Mouse (Mus musculus) layer of hippocampus, adult 9-11 months (tissue): ENCODE measurements at regions not wholly inside any gene's neighbourhood (a gene's known extent, or its start where the extent isn't known, plus 50 kb on each side); places are given as distances from the start of the nearest gene placed in this dataset.

Source experiments
- DNase-seq: peaks from one replicate; pipeline ENCODE4 v3.0.0; 2022

GRCm38 (mm10) chr3:105130228-105130627, 63.6 kb downstream of the 4930564D02Rik start:
- no peak for DNase-seq

DNA sequence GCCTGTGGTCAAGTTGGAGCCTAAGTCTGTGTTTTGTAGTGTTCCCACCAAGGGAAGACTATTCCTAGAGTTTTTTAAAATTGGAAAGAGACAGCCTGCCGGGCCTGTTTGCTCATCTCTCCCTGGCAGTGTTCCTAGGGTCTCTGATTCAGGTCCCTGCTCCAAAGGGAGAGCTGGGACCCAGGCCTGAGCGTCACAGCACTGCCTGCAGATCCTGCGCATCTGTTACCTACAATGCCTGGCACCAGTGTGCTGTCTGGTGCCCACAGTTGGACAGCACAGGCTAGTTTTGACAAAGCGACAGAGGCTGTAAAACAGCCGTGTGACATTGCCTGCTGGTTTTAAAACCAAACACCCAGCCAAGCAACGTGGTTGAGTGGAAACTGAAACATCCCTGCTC, 64.4 kb downstream of the 4930564D02Rik start:
- DNase-seq: no peak

GRCm38 (mm10) chr3:105133011-105133410, 66.4 kb downstream of the 4930564D02Rik start:
- DNase-seq: no peak

- DNase-seq: no peak
Observed at GRCm38 (mm10) chr3:105141170-105141971, 74.7 kb downstream of the 4930564D02Rik start.

DNA sequence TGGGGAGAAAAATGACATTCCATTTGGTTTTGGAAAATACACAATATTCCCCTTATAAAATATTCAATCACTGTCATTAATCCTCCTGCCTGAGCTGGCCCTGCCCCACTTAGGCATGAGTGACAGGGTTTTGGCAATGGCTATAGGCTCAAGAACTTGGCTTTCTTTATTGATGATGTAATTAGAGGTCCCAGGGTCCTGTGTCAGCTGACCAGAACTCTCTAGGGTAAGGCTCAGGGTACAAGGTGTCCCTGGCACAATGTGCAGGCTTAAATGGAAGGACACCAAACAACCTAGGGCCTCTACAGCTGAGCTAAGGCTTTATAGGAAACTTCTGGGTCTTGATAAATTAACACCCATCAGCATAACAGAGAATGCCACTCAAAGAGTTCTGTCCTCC, 76.0 kb downstream of the 4930564D02Rik start:
- no peak for DNase-seq

GRCm38 (mm10) chr3:105151475-105152157, 85.0 kb downstream of the 4930564D02Rik start:
- DNase-seq: peak; percentile 24

- no peak for DNase-seq
Observed at GRCm38 (mm10) chr3:105152158-105152541, 85.5 kb downstream of the 4930564D02Rik start.

GRCm38 (mm10) chr3:105158376-105158775, 91.7 kb downstream of the 4930564D02Rik start:
- no peak for DNase-seq

GRCm38 (mm10) chr3:105165355-105165754, 98.7 kb downstream of the 4930564D02Rik start:
- DNase-seq: peak; percentile 64

- no peak for DNase-seq
Observed at GRCm38 (mm10) chr3:105169117-105169516, 102.5 kb downstream of the 4930564D02Rik start.

- DNase-seq: no peak
Observed at GRCm38 (mm10) chr3:105171527-105171926, 104.9 kb downstream of the 4930564D02Rik start.

GRCm38 (mm10) chr3:105172054-105172453, 105.4 kb downstream of the 4930564D02Rik start:
- no peak for DNase-seq

DNA sequence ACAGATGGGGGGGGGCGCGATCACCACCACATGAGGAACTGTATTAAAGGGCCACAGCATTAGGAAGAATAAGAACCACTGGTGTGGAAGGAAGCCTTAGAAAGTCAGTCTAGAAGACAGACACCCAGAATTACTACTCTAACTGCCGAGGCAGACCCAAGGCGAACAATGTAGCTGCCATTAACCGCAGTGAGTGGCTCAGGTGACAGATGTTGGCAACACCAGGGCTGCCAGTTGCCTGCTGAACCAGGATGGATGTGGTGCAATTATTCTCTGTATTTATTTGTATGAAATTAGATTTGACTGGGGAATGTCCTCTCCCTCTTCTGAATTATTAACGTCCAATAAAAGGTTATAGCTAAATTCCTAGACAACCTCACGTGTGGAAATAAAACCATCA, 124.7 kb downstream of the 4930564D02Rik start:
- no peak for DNase-seq

DNA sequence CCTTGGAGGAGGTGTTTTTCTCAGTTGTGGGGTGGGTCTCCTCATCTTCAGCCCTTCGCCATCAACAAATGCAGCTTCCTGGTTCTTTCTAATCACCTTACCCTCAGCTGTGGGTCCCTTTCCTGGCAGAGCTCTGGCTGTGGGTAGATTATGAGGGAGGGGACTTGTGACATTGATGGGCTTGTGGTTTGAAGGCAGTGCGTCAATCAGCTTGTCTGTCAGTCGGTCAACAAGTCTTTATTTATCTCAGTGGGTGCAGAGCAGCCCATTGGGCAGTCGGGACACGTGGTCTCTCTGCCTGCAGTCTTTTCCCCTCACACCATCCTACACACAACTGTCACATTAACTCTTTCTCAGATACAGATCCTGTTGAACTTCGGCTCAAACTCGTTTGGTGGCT, 125.2 kb downstream of the 4930564D02Rik start:
- DNase-seq: peak; percentile 34

DNA sequence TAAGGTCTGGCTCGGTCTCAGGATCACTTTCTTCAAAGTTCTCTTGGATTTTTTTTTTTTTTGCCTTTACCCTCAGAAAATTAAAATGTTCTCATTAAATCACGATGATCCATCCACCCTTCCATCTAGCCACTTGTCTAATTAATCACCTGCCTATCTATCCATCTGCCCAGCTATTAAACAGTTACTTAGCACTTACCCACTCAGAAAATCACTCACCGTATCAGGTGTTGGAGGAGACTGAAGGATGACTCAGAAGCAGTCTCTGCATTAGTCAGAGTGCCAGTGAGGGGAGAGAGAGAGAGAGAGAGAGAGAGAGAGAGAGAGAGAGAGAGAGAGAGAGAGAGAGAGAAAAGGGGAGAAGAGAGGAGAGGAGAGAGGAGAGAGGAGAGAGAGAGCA, 134.1 kb downstream of the 4930564D02Rik start:
- DNase-seq: no peak

DNA sequence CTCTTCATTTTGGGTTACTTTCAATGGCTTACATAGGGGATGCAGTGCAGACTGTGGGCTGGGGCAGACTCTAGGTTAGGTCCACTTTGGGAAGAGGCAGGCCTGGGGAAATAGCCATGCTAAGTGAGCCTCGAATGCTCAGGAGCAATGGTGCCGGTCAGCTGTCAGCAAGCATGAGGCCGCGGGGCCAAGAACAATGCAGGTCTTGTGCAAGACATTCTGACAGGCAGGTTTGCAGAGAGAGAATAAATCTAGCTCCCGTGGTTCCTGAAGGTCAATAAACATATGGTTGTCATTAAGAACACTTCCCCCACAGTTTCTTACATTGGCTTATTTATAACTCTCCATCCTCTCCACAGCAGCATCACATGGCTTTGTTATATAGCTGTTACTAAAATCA, 142.5 kb downstream of the 4930564D02Rik start:
- DNase-seq: no peak

DNA sequence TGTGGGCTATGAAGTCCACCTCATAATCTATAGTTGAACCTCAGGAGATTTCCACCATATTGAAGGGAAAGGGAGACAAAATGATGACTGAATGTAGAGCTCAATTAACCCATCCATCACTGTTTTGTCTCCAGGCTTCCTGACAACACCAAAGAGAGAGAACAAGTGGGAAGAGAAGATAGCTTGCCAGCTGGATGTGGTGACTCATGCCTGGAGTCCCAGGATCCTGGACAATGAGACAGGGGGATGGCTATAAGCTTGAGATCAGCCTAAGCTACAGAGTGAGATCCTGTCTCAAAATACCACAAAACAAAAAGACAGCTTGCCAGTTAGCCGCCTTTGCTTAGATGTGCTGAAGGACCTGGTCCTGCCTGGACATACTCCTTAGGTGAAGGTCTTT, 144.4 kb downstream of the 4930564D02Rik start:
- no peak for DNase-seq

- DNase-seq: peak; percentile 33
Observed at GRCm38 (mm10) chr3:105211726-105212125, 145.1 kb downstream of the 4930564D02Rik start.

- no peak for DNase-seq
Observed at GRCm38 (mm10) chr3:105214867-105215266, 148.2 kb downstream of the 4930564D02Rik start.

DNA sequence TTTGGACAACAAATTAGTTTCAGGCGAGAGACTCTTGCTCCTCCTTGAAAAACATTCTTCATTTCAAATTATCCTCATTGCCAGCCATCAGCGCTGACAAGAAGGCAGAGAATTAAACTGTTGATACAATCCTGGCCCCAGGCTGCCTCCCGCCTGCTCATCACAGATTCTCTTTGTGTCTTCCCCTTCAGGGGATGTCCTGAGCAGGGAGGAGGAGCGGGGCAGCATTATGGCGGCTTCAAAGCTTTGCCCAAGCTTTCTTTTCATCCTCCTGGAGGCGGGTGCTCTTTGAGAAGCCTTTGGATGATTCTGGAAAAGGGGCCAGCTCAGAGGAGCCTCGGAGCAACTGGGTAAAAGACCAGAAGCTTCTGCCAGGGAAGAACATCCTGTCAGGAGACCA, 149.1 kb downstream of the 4930564D02Rik start:
- DNase-seq: no peak

DNA sequence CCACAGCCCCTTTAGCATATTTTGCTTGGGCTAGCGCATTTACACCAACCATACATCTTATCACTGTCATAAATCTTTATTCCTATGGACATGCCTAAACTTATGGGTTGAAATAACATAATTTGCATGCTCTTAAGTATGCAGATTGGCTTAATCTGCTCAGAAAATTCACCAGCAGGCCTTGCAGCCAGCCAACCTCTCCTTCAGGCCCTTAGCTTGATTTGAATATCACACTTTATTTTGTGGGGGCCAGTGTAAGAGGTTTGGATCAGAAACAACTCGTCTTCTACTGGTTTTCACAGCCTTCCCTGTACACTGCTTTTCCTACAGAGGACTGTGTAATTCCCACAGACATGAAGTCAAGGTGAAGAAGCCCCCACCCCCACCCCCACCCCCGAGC, 153.0 kb downstream of the 4930564D02Rik start:
- no peak for DNase-seq

GRCm38 (mm10) chr3:105220641-105221040, 154.0 kb downstream of the 4930564D02Rik start:
- peak; percentile 49 for DNase-seq

GRCm38 (mm10) chr3:105222925-105223324, 156.3 kb downstream of the 4930564D02Rik start:
- DNase-seq: no peak

DNA sequence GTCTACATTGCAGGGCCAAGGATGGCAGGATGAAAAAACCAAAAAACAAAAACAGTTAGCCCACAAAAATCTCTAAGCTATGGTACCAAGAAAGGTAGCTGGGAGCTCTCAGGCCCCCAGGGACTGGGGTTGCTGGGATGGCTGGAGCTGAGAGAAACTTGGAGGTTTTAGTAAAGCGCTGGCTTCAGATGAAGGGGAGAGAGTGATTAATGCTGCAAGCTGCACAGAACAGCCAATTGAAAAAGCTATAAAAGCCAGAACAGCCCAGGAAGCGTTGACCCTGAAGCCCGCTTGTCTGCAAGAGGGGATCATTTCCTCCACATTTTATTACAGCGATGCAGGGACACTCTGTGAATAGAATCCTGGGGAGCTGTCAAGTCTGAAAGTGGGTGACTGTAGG, 157.0 kb downstream of the 4930564D02Rik start:
- DNase-seq: no peak
